Mouse (Mus musculus): ENCODE data around the gene Myog. TPM values are rescaled to one million over a fixed set of nuclear protein-coding genes. Genes with fewer than 3 reads are reported as not detected.

Myog gene
- polyA plus RNA-seq, 1 experiment from 2014 or later: 117 TPM

GRCm38 (mm10) chr1:134288239-134288638 lies 1.6 kb upstream of the Myog start:
- Histone ChIP-seq H3K27ac (no peak overlapping the region), H3K4me3 (no peak overlapping the region), H3K9me3 (no peaks in the 10 kb centered on the region), H3K9ac (no peak overlapping the region), H3K27me3 (no peaks in the 10 kb centered on the region), H3K36me3 (no peaks in the 10 kb centered on the region), H3K4me2 (no peak overlapping the region), H3K4me1 (peaks cover 24% of the 10 kb centered on the region)
- no peak for ATAC-seq (ENCODE audit: insufficient number of reproducible peaks, low FRiP score, low TSS enrichment, low read depth)
- 69% methylated on average over 3 of the region's 3 CpGs for WGBS

GRCm38 (mm10) chr1:134290300-134290699 lies 511 bp downstream of the Myog start:
- H3K9me3 ChIP-seq: no peaks in the 10 kb centered on the region
- 93% methylated on average over 13 of the region's 13 CpGs for whole genome bisulfite sequencing
- no peak for ATAC-seq (ENCODE audit: insufficient number of reproducible peaks, low FRiP score, low TSS enrichment, low read depth)
- peak overlapping the region; percentile 44 for H3K27ac ChIP-seq
- no peak overlapping the region for H3K9ac ChIP-seq
- H3K4me3 ChIP-seq: peak overlapping the region; percentile 14
- no peak overlapping the region for H3K4me2 ChIP-seq
- peaks cover 24% of the 10 kb centered on the region for H3K4me1 ChIP-seq
- H3K36me3 ChIP-seq: no peaks in the 10 kb centered on the region
- H3K27me3 ChIP-seq: no peaks in the 10 kb centered on the region

- peaks cover 24% of the 10 kb centered on the region for H3K4me1 ChIP-seq
- H3K9ac ChIP-seq: no peak overlapping the region
- peak overlapping the region; percentile 14; the same call in 1 of the 2 replicates for H3K4me3 ChIP-seq
Observed at GRCm38 (mm10) chr1:134290909-134291308, 1.1 kb downstream of the Myog start.

GRCm38 (mm10) chr1:134291555-134291954 lies 1.8 kb downstream of the Myog start:
- no peaks in the 10 kb centered on the region for H3K9me3 ChIP-seq
- no peak overlapping the region for H3K4me3 ChIP-seq
- H3K4me2 ChIP-seq: no peak overlapping the region
- peaks cover 24% of the 10 kb centered on the region for H3K4me1 ChIP-seq
- H3K9ac ChIP-seq: no peak overlapping the region
- H3K27me3 ChIP-seq: no peaks in the 10 kb centered on the region
- H3K27ac ChIP-seq: peak overlapping the region; percentile 22; the same call in 1 of the 2 replicates
- WGBS: 81% methylated on average over 8 of the region's 8 CpGs
- no peaks in the 10 kb centered on the region for H3K36me3 ChIP-seq
- ATAC-seq (ENCODE audit: insufficient number of reproducible peaks, low FRiP score, low TSS enrichment, low read depth): no peak

More at GRCm38 (mm10) chr1:134290909-134291308, 1.1 kb downstream of the Myog start:
- Histone ChIP-seq H3K4me2 (no peak overlapping the region), H3K27ac (peak overlapping the region; percentile 44; the same call in 1 of the 2 replicates), H3K27me3 (no peaks in the 10 kb centered on the region), H3K36me3 (no peaks in the 10 kb centered on the region), H3K9me3 (no peaks in the 10 kb centered on the region)
- WGBS: 74% methylated on average over 5 of the region's 5 CpGs
- ATAC-seq (ENCODE audit: insufficient number of reproducible peaks, low FRiP score, low TSS enrichment, low read depth): no peak

GRCm38 (mm10) chr1:134292073-134292472 lies 2.3 kb downstream of the Myog start:
- Histone ChIP-seq H3K4me3 (no peak overlapping the region), H3K9me3 (no peaks in the 10 kb centered on the region), H3K9ac (no peak overlapping the region), H3K36me3 (no peaks in the 10 kb centered on the region), H3K27me3 (peaks cover under 1% of the 10 kb centered on the region; the same call in 1 of the 2 replicates), H3K4me2 (no peak overlapping the region), H3K4me1 (peaks cover 24% of the 10 kb centered on the region), H3K27ac (no peak overlapping the region)
- no peak for ATAC-seq (ENCODE audit: insufficient number of reproducible peaks, low FRiP score, low TSS enrichment, low read depth)
- 20% methylated on average over 5 of the region's 5 CpGs for WGBS

- 36% methylated on average over 9 of the region's 9 CpGs for WGBS
- Histone ChIP-seq H3K36me3 (no peaks in the 10 kb centered on the region), H3K27ac (no peak overlapping the region), H3K4me2 (no peak overlapping the region), H3K4me1 (peaks cover 24% of the 10 kb centered on the region), H3K27me3 (peaks cover 6% of the 10 kb centered on the region), H3K9ac (no peak overlapping the region), H3K4me3 (no peak overlapping the region), H3K9me3 (no peaks in the 10 kb centered on the region)
- no peak for ATAC-seq (ENCODE audit: insufficient number of reproducible peaks, low FRiP score, low TSS enrichment, low read depth)
Observed at GRCm38 (mm10) chr1:134292601-134293000, 2.8 kb downstream of the Myog start.

GRCm38 (mm10) chr1:134293276-134293675 lies 3.5 kb downstream of the Myog start:
- Histone ChIP-seq H3K27me3 (peaks cover 12% of the 10 kb centered on the region), H3K4me3 (no peak overlapping the region), H3K9me3 (no peaks in the 10 kb centered on the region), H3K4me1 (peaks cover 24% of the 10 kb centered on the region), H3K27ac (no peak overlapping the region), H3K36me3 (no peaks in the 10 kb centered on the region), H3K4me2 (no peak overlapping the region), H3K9ac (no peak overlapping the region)
- ATAC-seq (ENCODE audit: insufficient number of reproducible peaks, low FRiP score, low TSS enrichment, low read depth): no peak
- WGBS: 86% methylated on average over 7 of the region's 7 CpGs

- Histone ChIP-seq H3K9ac (no peak overlapping the region), H3K4me2 (no peak overlapping the region), H3K27ac (no peak overlapping the region), H3K4me1 (peaks cover 27% of the 10 kb centered on the region), H3K4me3 (no peak overlapping the region), H3K9me3 (no peaks in the 10 kb centered on the region), H3K36me3 (no peaks in the 10 kb centered on the region), H3K27me3 (peaks cover 15% of the 10 kb centered on the region)
- ATAC-seq (ENCODE audit: insufficient number of reproducible peaks, low FRiP score, low TSS enrichment, low read depth): no peak
- WGBS: 72% methylated on average over 3 of the region's 3 CpGs
Observed at GRCm38 (mm10) chr1:134293738-134294604, 4.2 kb downstream of the Myog start.

GRCm38 (mm10) chr1:134297265-134297664 lies 7.5 kb downstream of the Myog start:
- H3K4me3 ChIP-seq: no peak overlapping the region
- no peaks in the 10 kb centered on the region for H3K9me3 ChIP-seq
- peaks cover 29% of the 10 kb centered on the region for H3K27me3 ChIP-seq
- H3K4me1 ChIP-seq: peaks cover 12% of the 10 kb centered on the region
- 73% methylated on average over 8 of the region's 8 CpGs for WGBS
- no peaks in the 10 kb centered on the region for H3K36me3 ChIP-seq
- no peak overlapping the region for H3K9ac ChIP-seq
- no peak for ATAC-seq (ENCODE audit: insufficient number of reproducible peaks, low FRiP score, low TSS enrichment, low read depth)
- H3K27ac ChIP-seq: no peak overlapping the region
- H3K4me2 ChIP-seq: no peak overlapping the region

- peak overlapping the region; percentile 92 for H3K4me2 ChIP-seq
- WGBS: 6% methylated on average over 39 of the region's 59 CpGs
- H3K9ac ChIP-seq: peak overlapping the region; percentile 35
Observed at GRCm38 (mm10) chr1:134298636-134299411, 9.0 kb downstream of the Myog start.

GRCm38 (mm10) chr1:134302568-134303238 lies 12.9 kb downstream of the Myog start:
- H3K4me1 ChIP-seq: peaks cover 23% of the 10 kb centered on the region
- peaks cover 22% of the 10 kb centered on the region for H3K27me3 ChIP-seq
- H3K4me3 ChIP-seq: no peak overlapping the region
- WGBS: 40% methylated on average over 8 of the region's 8 CpGs
- no peaks in the 10 kb centered on the region for H3K9me3 ChIP-seq
- H3K9ac ChIP-seq: no peak overlapping the region
- ATAC-seq (ENCODE audit: insufficient number of reproducible peaks, low FRiP score, low TSS enrichment, low read depth): 0 out of 2 replicates have a peak, but pooled peaks have one; percentile 17
- no peak overlapping the region for H3K4me2 ChIP-seq
- peaks cover 4% of the 10 kb centered on the region; the same call in 1 of the 2 replicates for H3K36me3 ChIP-seq
- H3K27ac ChIP-seq: peak overlapping the region; percentile 78

More at GRCm38 (mm10) chr1:134298636-134299411, 9.0 kb downstream of the Myog start:
- Histone ChIP-seq H3K9me3 (no peaks in the 10 kb centered on the region), H3K4me3 (peak overlapping the region; percentile 49), H3K27ac (no peak overlapping the region), H3K27me3 (peaks cover 29% of the 10 kb centered on the region), H3K4me1 (peaks cover 23% of the 10 kb centered on the region), H3K36me3 (no peaks in the 10 kb centered on the region)
- ATAC-seq (ENCODE audit: insufficient number of reproducible peaks, low FRiP score, low TSS enrichment, low read depth): peak; percentile 30; the same call in 1 of the 2 replicates
